Mouse (Mus musculus) CH12F3 (cell line): ENCODE results near the gene Adarb2.

Source experiments
- in situ Hi-C: fragments of 300-500 bp; cut with MboI; formaldehyde crosslinking; loops from 2 replicates; pipeline ENCODE4 v1.14.3; 2020; ENCODE audit warnings: low sequenced_read_pairs

Adarb2 gene

DNA sequence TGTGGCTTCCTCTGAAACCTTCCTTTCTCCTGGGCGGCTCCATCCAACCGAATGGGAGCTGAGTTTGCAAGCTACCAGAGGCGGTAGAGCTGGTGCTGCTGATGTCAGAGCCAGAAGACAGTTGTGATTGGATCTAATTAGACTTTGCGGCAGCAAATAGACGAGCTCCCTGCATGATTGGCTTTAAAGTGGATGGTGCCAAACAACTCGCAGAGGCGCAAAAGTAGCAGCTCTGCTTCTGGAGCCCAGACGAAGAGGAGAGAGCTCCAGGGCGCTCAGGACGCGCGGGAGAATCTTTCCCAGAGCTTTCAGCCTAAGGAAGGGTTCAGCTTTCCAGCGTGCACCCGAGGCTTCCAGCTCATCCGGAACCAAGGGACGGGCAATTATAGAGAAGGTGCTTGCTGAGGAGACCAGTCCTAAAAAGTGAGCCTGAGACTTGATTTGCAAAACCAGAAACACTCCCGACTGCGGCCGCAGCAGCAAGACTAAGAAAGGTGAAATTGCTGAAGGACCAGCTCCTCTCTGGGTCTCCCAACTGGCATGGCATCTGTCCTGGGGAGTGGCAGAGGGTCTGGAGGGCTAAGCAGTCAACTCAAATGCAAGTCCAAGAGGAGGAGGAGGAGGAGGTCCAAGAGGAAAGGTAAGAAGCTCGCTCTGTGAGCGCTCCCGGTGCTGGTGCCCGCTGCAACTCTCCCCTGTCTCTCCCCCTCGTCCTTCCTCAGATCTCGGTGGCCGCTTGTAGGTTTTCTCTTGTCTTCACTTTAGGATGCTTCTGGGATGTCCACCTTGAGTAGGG lies at the start of gene Adarb2:
Adarb2 (plus strand) TSS at position 186 of the 796 bp plus-strand sequence.
- in situ Hi-C loops: no loop called here

GRCm38 (mm10) chr13:8173800-8174199 lies 28.9 kb upstream of the Adarb2 start:
- in situ Hi-C loops: no loop called here

GRCm38 (mm10) chr13:8191977-8192376 lies 10.7 kb upstream of the Adarb2 start:
- in situ Hi-C loops: no loop called here

DNA sequence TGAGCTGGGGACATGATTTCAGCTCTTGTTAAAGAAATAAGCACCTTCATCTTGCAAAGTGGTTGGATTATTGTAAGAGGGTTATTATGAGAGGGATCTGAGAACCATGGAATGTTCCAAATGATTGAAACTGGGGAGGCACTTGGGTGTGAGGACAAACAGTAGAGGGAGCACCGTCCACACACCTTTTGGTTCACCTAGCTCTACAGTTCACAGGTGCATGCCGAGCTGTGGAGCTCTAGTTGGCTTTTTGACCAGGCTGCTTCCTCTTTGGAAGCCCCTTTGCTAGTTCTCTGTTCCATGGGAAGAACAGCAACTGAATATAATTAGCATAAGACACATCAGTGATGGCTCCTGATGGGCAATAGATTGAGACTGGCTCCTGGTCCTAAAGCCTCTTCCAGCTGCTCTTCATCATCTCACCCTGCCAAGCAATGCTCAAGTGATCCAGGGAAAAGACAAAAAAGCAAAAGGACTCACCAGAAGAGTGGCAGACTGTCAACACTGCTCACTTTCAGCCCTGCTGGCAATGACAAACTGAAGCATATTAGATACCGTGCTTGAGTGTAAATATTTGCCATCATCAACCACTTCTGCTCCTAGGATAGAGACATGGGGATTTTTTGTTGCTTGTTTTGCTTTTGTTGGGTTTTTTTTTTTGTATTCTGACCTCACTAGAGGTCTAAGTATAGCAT lies 3.3 kb upstream of the Adarb2 start:
- in situ Hi-C loops: no loop called here

DNA sequence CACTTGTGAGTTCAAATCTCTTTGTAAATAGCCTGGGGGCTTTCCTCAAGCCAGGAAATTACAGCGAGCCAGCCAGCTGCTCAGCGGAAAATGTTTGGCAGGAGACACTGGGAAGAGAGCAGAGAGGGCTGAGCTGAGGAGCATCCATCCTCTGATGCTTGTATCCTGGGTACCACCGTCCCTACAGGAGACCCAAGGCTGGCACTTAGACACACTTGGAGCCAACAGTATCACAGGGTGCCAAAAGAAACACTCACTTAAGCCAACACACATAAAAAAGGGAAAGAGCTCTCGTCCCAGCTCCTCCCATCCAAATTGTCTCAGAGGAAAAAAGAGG lies 779 bp downstream of the Adarb2 start:
- in situ Hi-C loops: no loop called here

- in situ Hi-C loops: no loop called here
These were observed 4.7 kb downstream of the Adarb2 start for GRCm38 (mm10) chr13:8207337-8207736.

GRCm38 (mm10) chr13:8210776-8211175 lies 8.1 kb downstream of the Adarb2 start:
- in situ Hi-C loops: no loop called here

DNA sequence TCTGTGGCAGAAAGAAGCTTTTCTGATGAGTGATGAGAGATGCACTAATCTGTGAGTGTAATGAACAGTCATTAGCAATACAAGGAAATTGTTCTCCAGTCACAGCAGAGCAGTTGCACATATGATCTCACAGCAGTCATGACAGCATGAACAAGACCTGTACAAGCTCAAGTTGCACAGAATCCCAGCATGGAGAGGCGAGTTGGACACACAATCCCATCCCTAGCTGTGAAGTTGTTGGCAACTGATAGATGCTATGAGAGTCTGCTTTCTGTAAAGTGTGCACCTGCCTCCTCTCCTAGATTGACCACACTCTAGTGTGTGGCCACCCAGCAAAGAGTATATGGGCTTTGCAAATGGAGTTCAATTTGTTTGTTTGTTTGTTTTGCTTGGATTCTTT lies 36.2 kb downstream of the Adarb2 start:
- in situ Hi-C loops: no loop called here

DNA sequence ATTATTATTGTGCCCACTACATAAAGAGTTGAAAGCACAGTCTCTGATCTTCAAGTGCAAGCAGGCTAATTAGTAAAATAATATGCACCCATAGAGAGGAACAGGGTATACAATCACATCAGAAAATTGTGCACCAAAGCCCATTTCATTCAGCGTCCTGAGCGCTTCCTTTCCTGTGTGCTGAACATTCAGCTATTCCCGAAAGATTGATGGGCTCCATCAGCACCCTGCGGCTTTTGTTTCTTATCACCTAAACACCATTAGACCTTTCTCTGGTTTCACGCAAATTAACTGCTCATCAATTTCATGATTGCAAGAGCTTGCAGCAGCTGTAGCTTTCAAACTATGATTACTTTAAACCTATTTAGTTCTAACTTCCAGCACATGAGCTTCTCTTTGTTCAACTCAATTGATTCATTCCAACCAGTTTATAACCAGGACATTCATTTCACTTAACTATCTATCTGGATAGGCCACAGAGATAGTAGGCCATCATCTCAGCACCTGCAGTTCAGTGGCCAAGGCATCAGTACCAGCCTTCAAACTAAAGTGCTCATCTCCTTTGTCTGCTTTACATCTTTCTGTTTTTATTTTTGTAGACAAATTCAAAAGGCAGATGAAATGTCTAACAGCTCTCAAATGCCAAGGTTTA lies 45.5 kb downstream of the Adarb2 start:
- in situ Hi-C loops: no loop called here

GRCm38 (mm10) chr13:8272158-8272945 lies 69.7 kb downstream of the Adarb2 start:
- in situ Hi-C loops: no loop called here

GRCm38 (mm10) chr13:8283116-8283515 lies 80.5 kb downstream of the Adarb2 start:
- in situ Hi-C loops: no loop called here

GRCm38 (mm10) chr13:8316347-8317141 lies 113.9 kb downstream of the Adarb2 start:
- in situ Hi-C loops: no loop called here

- in situ Hi-C loops: no loop called here
These were observed 131.2 kb downstream of the Adarb2 start for GRCm38 (mm10) chr13:8333589-8334455.

DNA sequence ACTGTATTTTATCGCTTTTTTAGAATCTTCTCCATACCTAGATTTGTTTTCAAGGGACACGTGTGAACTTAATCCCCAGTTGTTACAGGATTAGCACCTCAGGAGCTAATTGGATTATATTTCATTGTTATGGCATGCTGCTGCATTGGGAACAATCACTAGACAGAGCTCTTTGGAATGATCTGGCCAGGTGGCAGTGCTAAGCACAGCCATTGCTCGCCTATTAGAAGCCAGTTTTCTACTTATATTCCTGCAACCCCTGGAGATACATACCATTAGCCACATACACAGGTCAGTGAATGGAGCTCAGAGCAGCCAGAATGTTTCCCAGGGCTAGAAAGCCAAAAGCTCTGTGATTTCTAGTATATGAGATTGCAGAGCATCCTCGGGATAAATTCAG lies 131.9 kb downstream of the Adarb2 start:
- in situ Hi-C loops: no loop called here

DNA sequence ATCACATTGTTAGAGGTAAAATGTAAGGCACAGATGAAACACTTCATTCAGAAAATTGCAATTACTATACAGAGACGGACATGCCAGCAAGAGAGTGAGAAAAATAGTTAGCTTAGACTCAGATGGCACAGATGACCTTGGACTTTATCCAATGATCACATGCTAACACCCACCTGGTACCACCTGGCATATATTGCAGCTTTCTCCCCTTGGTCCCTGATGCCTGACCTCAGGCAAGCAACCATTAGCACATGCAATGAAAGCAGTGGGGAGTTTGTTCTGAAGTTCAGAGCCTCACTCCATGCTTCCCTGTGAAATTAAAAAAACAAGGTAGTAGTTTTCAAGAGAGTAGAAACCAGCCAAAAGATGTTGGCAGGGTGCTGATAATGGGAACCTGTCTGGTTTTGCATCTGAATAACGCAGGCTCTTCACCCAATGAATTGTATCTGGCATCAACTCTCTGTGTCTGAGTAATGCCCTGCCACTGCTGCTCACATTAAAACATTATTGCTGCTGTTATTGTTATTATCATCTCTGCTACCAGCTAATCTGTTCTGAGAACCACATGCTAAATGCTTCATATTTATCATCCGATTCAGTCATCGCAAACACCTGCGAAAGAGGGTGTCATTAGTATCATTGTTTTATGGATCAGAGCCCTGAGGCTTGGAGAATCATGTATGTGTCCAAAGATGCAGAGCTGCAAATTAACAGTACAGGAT lies 138.6 kb downstream of the Adarb2 start:
- in situ Hi-C loops: no loop called here

DNA sequence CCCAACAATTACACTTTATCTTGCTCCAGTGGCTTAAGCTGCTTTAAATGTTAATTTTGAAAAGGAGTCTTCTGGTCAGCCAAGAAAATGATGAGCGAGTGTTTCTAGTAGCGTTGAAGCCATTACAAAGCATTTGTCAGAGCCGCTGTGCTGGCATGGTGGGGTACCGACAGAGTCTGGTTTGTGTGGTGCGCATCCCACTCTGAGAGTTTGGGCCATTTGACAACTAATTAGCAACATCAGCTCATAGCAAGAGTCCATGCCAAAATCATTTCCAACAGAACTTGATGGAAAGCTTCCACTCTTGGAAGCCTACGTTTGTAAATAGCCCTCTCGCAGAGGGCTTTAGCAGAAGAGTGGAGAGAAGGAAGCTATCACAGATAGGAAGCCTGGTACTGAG lies 144.5 kb downstream of the Adarb2 start:
- in situ Hi-C loops: no loop called here

DNA sequence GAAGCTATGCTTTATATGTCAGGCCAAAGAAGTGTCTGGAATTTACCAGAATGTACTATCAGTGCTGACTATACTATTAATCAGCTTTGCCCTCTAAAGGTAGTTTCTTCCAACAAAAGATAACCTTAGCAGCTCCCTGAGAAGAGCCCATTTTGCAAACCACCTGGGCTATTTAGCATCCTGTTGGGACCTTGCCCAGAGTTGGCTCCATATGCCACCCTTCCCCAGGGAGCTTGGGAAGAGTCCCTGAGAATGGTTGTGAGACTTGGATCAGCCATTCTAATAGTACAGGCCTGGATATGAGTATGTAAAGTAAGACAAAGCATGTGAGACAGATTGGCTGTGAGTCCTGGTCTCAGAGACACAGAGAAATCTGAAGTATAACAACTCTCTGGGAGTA lies 149.7 kb downstream of the Adarb2 start:
- in situ Hi-C loops: no loop called here

GRCm38 (mm10) chr13:8352952-8353351 lies 150.3 kb downstream of the Adarb2 start:
- in situ Hi-C loops: no loop called here

DNA sequence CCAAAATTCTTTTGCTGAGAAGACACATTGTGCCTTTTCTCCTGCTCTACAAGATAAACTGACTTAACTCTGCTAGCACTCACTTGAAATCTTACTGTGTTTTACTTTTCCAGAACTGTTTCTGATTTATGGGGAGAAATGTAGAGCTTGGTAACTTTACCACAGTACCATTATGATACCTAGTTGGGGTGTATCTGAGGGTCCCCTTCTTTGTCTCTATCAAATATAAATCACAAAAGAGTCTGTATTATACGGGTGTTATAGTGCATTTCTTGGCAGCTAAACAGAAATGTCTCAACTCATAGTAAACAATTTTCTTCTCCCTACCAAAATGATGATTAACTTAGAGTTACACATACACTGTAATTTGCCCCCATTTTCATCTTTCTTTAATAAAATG lies 162.9 kb downstream of the Adarb2 start:
- in situ Hi-C loops: no loop called here
